Mouse (Mus musculus) hindbrain, postnatal 0 days (tissue): ENCODE measurements around the gene Defb26. TPM values are rescaled to one million over a fixed set of nuclear protein-coding genes. Genes with fewer than 3 reads are reported as not detected.

Experiments
- ATAC-seq: fragments of 200-750 bp; cut with Nextera tagmentation; 2 replicates; pipeline ENCODE4 v1.8.0; 2017; ENCODE audit warnings: mild to moderate bottlenecking, moderate TSS enrichment, moderate library complexity
- DNase-seq: peaks from one replicate; pipeline ENCODE4 v3.0.0-alpha.2; 2015; ENCODE audit warnings: low spot score
- H3K27ac ChIP-seq: fragments of 300-500 bp; sonication (generic); 2 replicates; pipeline ENCODE4 v1.5.1; 2014; ENCODE audit warnings: mild to moderate bottlenecking
- H3K27me3 ChIP-seq: fragments of 300-500 bp; sonication (generic); 2 replicates; pipeline ENCODE4 v1.6.1; 2014; ENCODE audit warnings: low read length, mixed read lengths; ENCODE audit not compliant: insufficient read depth
- H3K36me3 ChIP-seq: fragments of 300-500 bp; sonication (generic); 2 replicates; pipeline ENCODE4 v1.6.1; 2014; ENCODE audit warnings: low read length, mixed read lengths; ENCODE audit not compliant: insufficient read depth
- H3K4me1 ChIP-seq: fragments of 300-500 bp; sonication (generic); 2 replicates; pipeline ENCODE4 v1.6.1; 2014; ENCODE audit warnings: antibody characterized with exemption, low read length, mixed read lengths; ENCODE audit not compliant: insufficient read depth
- H3K4me2 ChIP-seq: fragments of 300-500 bp; sonication (generic); 2 replicates; pipeline ENCODE4 v1.6.1; 2014; ENCODE audit warnings: low read depth, mild to moderate bottlenecking, low read length, moderate library complexity, mixed read lengths
- H3K4me3 ChIP-seq: fragments of 300-500 bp; sonication (generic); 2 replicates; pipeline ENCODE4 v1.5.1; 2014; ENCODE audit warnings: low read length
- H3K9ac ChIP-seq: fragments of 300-500 bp; sonication (generic); replicated peaks from 2 replicates; pipeline ENCODE4 v1.6.1; 2014; ENCODE audit warnings: mild to moderate bottlenecking, low read length, moderate library complexity, mixed read lengths
- H3K9me3 ChIP-seq: fragments of 300-500 bp; sonication (generic); 2 replicates; pipeline ENCODE4 v1.6.1; 2016; ENCODE audit warnings: low read length, mixed read lengths
- CTCF ChIP-seq: IDR thresholded peaks from 2 replicates; pipeline ENCODE4 v1.5.1; 2016; ENCODE audit warnings: antibody characterized with exemption, control low read depth, low read depth
- WGBS: fragments of 180-500 bp; shearing (Covaris S2); extraction: QIAGEN DNeasy Blood & Tissue Kit; methylation state at CpG from one replicate; pipeline ENCODE4 v1.1.7; 2014; 5-methylcytosine and 5-hydroxymethylcytosine counted together
- polyA plus RNA-seq: library from polyadenylated mRNA; unstranded; fragments of >200 nt; fragmentation: Nextera tagmentation; extraction: Ambion mirVana; gene quantifications from 2 replicates; pipeline ENCODE4 v1.2.1, GENCODE M21; 2015
- total RNA-seq: library from RNA; depleted of rRNA; stranded (reverse); fragments of >200 nt; gene quantifications from 2 replicates; pipeline ENCODE4 v1.2.3, GENCODE M21; 2014; rRNA removed

Defb26 gene
- total RNA-seq (not detected in 2 replicates), polyA plus RNA-seq (not detected in 2 replicates)

- Histone ChIP-seq H3K27me3 (no peaks in the 10 kb centered on the region), H3K4me2 (no peak within 1 kb of the TSS), H3K9ac (no peak within 1 kb of the TSS), H3K27ac (no peak within 1 kb of the TSS), H3K9me3 (no peaks in the 10 kb centered on the region), H3K4me3 (no peak within 1 kb of the TSS), H3K36me3 (no peaks in the 10 kb centered on the region), H3K4me1 (no peaks in the 10 kb centered on the region)
- no peak for TF ChIP-seq CTCF
- DNase-seq (no peak), ATAC-seq (no peak)
- 48% methylated on average over 1 of the region's 1 CpGs for WGBS
Observed at GRCm38 (mm10) chr2:152511592-152511991, at the start of gene Defb26. TSS of gene Defb26 (minus strand) at chr2:152511692.

DNA sequence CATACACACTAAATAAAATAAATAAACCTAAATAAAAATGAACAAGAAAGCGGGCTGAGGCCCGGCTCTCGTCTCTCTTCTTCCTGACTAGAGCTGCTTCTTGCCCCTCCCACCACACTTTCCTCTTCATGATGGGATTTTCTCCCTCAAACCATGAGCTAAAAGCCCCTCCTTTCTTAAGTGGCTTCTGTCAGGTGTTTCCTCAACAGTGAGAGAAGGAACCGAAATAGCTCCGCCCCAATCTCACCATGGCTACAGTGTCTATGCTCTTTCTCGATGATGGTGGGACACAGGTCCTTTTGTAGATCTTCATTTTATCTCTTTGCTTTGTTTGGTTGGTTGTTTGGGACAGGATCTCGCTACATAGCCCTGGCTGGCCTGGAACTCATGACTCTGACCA is 45.2 kb upstream of the Defb26 start:
- 86% methylated on average over 7 of the region's 7 CpGs for WGBS
- no peaks in the 10 kb centered on the region for H3K36me3 ChIP-seq

GRCm38 (mm10) chr2:152553774-152554423 is 42.4 kb upstream of the Defb26 start:
- 12% methylated on average over 16 of the region's 16 CpGs for WGBS
- Histone ChIP-seq H3K36me3 (no peaks in the 10 kb centered on the region), H3K9me3 (no peaks in the 10 kb centered on the region), H3K9ac (no peak overlapping the region; the same call in 1 of the 2 replicates), H3K4me1 (no peaks in the 10 kb centered on the region), H3K27me3 (no peaks in the 10 kb centered on the region), H3K4me3 (peak overlapping the region; percentile 18; the same call in 1 of the 2 replicates), H3K27ac (no peak overlapping the region), H3K4me2 (peak overlapping the region; percentile 43)
- ATAC-seq (peak; percentile 55; the same call in 1 of the 2 replicates), DNase-seq (peak; percentile 85)
- peak; percentile 85 for TF ChIP-seq CTCF

More for the DNA sequence above, 45.2 kb upstream of the Defb26 start:
- H3K4me1 ChIP-seq: no peaks in the 10 kb centered on the region
- no peak overlapping the region for H3K4me2 ChIP-seq
- DNase-seq (no peak), ATAC-seq (no peak)
- H3K4me3 ChIP-seq: no peak overlapping the region
- H3K9ac ChIP-seq: no peak overlapping the region
- H3K27me3 ChIP-seq: no peaks in the 10 kb centered on the region
- no peak overlapping the region for H3K27ac ChIP-seq
- no peaks in the 10 kb centered on the region for H3K9me3 ChIP-seq
- no peak for TF ChIP-seq CTCF

- Histone ChIP-seq H3K4me3 (no peak overlapping the region), H3K27ac (no peak overlapping the region), H3K36me3 (no peaks in the 10 kb centered on the region), H3K9ac (no peak overlapping the region), H3K4me1 (no peaks in the 10 kb centered on the region), H3K9me3 (no peaks in the 10 kb centered on the region), H3K4me2 (no peak overlapping the region), H3K27me3 (no peaks in the 10 kb centered on the region)
- DNase-seq (no peak), ATAC-seq (no peak)
- 74% methylated on average over 5 of the region's 5 CpGs for WGBS
- no peak for TF ChIP-seq CTCF
Observed at GRCm38 (mm10) chr2:152548124-152548523, 36.6 kb upstream of the Defb26 start.

GRCm38 (mm10) chr2:152544691-152545090 is 33.2 kb upstream of the Defb26 start:
- no peaks in the 10 kb centered on the region for H3K4me1 ChIP-seq
- no peak overlapping the region for H3K4me3 ChIP-seq
- ATAC-seq (peak; percentile 73), DNase-seq (peak; percentile 71)
- no peaks in the 10 kb centered on the region for H3K36me3 ChIP-seq
- 19% methylated on average over 4 of the region's 4 CpGs for WGBS
- no peak overlapping the region for H3K4me2 ChIP-seq
- no peaks in the 10 kb centered on the region for H3K27me3 ChIP-seq
- no peak overlapping the region for H3K27ac ChIP-seq
- TF ChIP-seq CTCF: peak; percentile 79
- H3K9me3 ChIP-seq: no peaks in the 10 kb centered on the region
- H3K9ac ChIP-seq: no peak overlapping the region

- H3K27ac ChIP-seq: no peak overlapping the region
- no peak for DNase-seq
- H3K27me3 ChIP-seq: no peaks in the 10 kb centered on the region
- no peak for ATAC-seq
- no peak overlapping the region for H3K4me2 ChIP-seq
- WGBS: 81% methylated on average over 4 of the region's 4 CpGs
- no peaks in the 10 kb centered on the region for H3K4me1 ChIP-seq
- H3K9me3 ChIP-seq: no peaks in the 10 kb centered on the region
- no peak for TF ChIP-seq CTCF
- H3K4me3 ChIP-seq: no peak overlapping the region
- no peak overlapping the region for H3K9ac ChIP-seq
- no peaks in the 10 kb centered on the region for H3K36me3 ChIP-seq
Observed at GRCm38 (mm10) chr2:152543478-152543877, 32.0 kb upstream of the Defb26 start.

GRCm38 (mm10) chr2:152542897-152543296 is 31.4 kb upstream of the Defb26 start:
- ATAC-seq: no peak
- H3K27ac ChIP-seq: no peak overlapping the region
- no peaks in the 10 kb centered on the region for H3K9me3 ChIP-seq
- no peaks in the 10 kb centered on the region for H3K4me1 ChIP-seq
- no peaks in the 10 kb centered on the region for H3K36me3 ChIP-seq
- 73% methylated on average over 2 of the region's 2 CpGs for WGBS
- H3K4me2 ChIP-seq: no peak overlapping the region
- H3K27me3 ChIP-seq: no peaks in the 10 kb centered on the region
- DNase-seq: no peak
- no peak overlapping the region for H3K4me3 ChIP-seq
- H3K9ac ChIP-seq: no peak overlapping the region
- TF ChIP-seq CTCF: no peak
